Mouse (Mus musculus): ENCODE measurements around the gene C77080. TPM values are rescaled to one million over a fixed set of nuclear protein-coding genes. Genes with fewer than 3 reads are reported as not detected.
"Not testable (repeated sequence)": the region's sequence is repeated elsewhere in the genome, so short reads cannot be mapped to it uniquely, and the experiment has no call there.

C77080 gene
- polyA plus RNA-seq, 1 experiment from 2014 or later, result 12.6 TPM

DNA sequence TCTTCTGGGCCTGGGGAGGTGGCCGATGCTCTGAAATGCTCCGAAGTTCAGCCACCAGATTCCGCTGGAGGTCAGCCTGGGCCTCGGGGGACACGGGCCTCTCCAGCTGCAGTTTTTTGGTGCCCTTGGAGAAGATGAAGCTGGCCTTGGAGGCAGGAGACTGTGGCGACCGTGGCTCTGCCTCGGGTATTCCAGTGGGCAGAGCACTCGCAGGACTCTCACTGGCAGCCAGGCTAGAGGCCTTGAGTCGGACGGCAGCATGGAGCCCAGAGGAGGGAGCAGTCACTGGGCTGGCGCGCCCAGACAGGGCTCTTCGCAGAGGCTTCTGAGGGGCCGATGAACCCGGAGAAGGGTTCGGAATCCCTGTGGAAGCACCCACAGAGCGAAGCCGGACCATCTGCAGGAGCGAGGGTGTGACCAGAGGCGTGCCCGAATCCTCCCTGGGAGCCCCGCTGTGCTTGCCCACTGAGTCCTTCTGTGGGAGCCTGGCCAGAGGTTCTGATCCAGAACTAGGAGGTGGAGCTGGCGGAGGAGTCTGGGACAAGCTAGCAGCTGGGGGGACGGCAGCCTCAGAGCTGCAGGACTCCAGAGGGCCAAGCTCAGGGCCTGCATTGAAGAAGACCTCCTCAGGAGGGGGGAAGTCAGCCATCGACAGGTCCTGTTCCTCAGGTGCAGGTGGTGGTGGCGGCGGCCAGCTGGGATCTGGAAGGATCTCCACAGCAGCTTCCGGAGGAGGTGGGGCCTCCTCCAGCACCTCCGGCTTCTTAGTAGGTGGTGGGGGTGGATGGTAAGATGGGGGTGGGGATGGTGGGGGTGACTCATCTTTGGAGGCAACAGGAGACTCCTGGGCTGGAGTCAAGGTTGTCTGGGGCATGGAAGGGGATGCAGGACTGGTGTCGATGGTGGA is 38.9 kb downstream of the C77080 start:
- WGBS, result 76% methylated on average over 31 of the region's 31 CpGs
- no peaks in the 10 kb centered on the region for H3K9me3 ChIP-seq
- H3K4me2 ChIP-seq, result no peak overlapping the region
- H3K9ac ChIP-seq, result no peak overlapping the region
- no peaks in the 10 kb centered on the region; the same call in 1 of the 2 replicates for H3K27me3 ChIP-seq (replicated peaks)
- peaks cover 21% of the 10 kb centered on the region for H3K4me1 ChIP-seq
- peaks cover 48% of the 10 kb centered on the region for H3K36me3 ChIP-seq
- no peak overlapping the region for H3K27ac ChIP-seq
- no peak for ATAC-seq (ENCODE audit: insufficient read depth, low FRiP score, low read depth)
- H3K4me3 ChIP-seq (replicated peaks), result no peak overlapping the region

DNA sequence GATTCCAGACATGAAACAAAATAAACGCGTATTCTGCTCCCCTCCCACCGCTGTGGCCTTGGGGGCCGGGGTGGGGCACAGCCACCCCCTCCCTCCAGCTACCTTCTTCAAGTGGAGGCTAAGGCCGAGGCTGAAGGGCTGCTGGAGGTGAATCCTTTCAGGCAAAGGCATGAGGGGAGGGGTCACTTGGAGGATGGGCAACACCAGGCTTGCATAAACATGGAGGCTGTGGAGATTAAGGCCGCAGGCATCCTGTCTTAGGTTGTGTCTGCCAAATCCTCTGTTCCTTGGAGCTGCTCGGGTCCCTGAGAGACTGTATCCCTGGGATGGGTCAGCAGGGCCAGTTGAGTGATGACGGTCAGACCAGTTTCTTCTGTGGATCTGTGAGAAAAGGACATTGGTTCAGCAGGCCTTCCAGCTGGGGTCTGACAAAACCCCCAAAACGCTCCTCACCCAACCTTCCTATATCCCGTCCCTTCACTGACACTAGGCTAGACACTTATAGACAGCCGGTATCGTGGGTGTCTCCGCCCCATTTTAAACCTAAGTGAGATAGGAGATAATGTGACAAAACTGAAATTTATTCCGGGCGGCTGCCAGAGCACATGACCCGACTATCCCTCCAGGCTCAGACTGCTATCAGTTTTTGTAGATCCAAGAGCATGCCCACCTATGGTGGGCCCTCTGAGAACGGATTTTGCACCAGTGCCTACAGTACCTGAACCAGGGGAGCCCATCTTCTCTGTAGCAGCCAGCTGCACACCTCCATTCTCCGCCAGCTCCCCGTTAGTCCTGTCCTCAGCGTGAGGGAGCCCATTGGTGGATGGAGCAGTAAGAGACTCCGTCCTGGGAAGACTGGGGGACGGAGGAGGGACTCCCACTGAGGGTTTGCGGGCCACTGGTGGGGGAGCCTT is 39.9 kb downstream of the C77080 start:
- H3K4me2 ChIP-seq, result no peak overlapping the region
- WGBS, result 71% methylated on average over 23 of the region's 23 CpGs
- H3K27ac ChIP-seq, result no peak overlapping the region
- peaks cover 11% of the 10 kb centered on the region for H3K4me1 ChIP-seq
- no peak overlapping the region for H3K9ac ChIP-seq
- ATAC-seq (ENCODE audit: insufficient read depth, low FRiP score, low read depth), result no peak
- H3K27me3 ChIP-seq (replicated peaks), result no peaks in the 10 kb centered on the region; the same call in 1 of the 2 replicates
- no peak overlapping the region for H3K4me3 ChIP-seq (replicated peaks)
- no peaks in the 10 kb centered on the region for H3K9me3 ChIP-seq
- peaks cover 54% of the 10 kb centered on the region for H3K36me3 ChIP-seq

DNA sequence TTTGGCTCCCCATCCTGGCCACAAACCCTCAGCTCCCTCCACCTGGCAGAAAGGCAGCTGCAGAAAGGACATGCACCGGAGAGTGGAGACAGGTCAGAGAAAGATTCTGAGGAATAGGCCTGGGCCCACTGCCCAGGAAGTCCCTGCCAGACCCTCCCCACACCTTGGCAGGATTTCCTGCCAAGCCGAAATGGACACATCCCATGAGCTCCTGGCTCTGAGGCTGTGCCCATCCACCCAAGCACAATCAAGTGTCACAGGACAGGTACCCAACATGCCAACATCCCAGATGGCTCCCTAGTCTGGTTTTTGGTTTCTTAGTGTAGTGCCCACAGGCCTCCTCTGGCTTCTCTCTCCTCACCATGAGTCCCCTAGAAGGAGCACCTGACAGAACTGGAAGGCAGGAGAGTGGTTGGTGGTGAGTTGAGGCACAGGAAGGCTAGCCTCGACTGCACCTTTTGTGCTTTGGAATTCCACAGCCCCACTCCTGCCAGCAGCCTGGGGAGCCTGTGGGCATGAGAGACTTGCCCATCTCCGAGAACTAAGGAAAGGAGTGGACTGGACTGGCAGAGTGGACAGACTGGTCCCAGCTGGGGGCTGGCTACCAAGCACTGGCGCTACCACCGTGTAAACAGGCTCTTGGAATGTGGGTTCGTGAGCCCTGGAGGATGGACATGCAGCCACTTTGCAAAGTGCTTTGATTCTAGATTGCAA is 40.7 kb downstream of the C77080 start:
- Histone ChIP-seq H3K4me1 (0 out of 2 replicates have a peak, but pooled peaks cover 4% of the 10 kb centered on the region), H3K4me2 (no peak overlapping the region), H3K9me3 (no peaks in the 10 kb centered on the region), H3K27me3 (replicated peaks) (no peaks in the 10 kb centered on the region; the same call in 1 of the 2 replicates), H3K27ac (no peak overlapping the region), H3K4me3 (replicated peaks) (no peak overlapping the region), H3K36me3 (peaks cover 61% of the 10 kb centered on the region), H3K9ac (no peak overlapping the region)
- WGBS, result 65% methylated on average over 7 of the region's 7 CpGs
- no peak for ATAC-seq (ENCODE audit: insufficient read depth, low FRiP score, low read depth)

DNA sequence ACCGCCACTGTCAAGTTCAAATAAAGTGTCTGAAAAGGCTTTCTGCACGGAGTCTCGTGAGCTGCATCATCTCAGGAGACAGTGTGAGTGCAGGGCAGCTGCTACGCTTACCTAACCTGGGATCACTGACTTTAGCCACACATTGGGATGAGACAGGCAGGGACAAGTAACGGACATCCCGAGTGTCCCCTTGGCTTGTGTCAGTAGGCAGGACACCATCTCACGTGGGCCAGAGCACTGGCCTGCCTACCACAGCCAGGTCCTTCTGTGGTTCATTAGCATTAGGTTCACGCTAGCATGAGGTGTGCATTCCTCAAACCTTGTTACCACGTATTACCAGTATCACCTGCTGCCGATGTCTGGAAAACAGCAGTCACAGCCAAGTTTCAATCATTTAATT is 42.0 kb downstream of the C77080 start:
- no peak for ATAC-seq (ENCODE audit: insufficient read depth, low FRiP score, low read depth)
- no peak overlapping the region for H3K4me3 ChIP-seq (replicated peaks)
- no peak overlapping the region for H3K4me2 ChIP-seq
- no peak overlapping the region for H3K27ac ChIP-seq
- 83% methylated on average over 10 of the region's 10 CpGs for WGBS
- no peaks in the 10 kb centered on the region; the same call in 1 of the 2 replicates for H3K27me3 ChIP-seq (replicated peaks)
- H3K9me3 ChIP-seq, result no peaks in the 10 kb centered on the region
- peaks cover 61% of the 10 kb centered on the region for H3K36me3 ChIP-seq
- no peak overlapping the region for H3K9ac ChIP-seq
- H3K4me1 ChIP-seq, result 0 out of 2 replicates have a peak, but pooled peaks cover 2% of the 10 kb centered on the region

DNA sequence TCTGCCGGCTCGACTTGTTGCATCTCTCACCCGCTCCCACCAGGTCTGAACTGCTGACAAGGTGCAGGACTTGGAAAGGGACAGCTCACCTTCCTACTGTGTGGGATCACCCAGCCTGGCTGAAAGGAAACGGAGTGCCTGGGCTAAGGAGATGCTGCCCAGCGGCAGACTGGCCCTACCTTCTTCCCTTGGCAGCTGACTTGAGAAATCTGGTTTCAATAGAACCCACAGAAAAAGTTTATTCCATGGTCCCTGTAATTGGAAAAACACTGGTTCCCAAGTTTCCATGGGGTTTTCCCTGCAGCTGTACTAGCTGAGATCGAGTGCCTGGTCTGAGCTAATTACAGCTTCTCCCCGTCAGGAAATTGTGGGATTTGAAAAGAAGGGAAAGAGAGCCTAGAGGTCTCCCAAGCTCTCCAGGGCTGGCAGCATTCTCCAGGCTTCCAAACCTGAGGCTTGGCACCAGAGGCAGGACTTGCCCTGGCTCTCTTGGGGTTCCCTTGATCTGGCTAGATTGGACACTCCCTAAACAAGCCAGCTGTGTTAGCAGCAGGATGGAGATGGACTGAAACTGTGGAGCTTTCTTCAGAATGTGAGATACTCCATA is 42.5 kb downstream of the C77080 start:
- no peaks in the 10 kb centered on the region; the same call in 1 of the 2 replicates for H3K27me3 ChIP-seq (replicated peaks)
- H3K9ac ChIP-seq, result no peak overlapping the region
- no peaks in the 10 kb centered on the region for H3K9me3 ChIP-seq
- peaks cover 64% of the 10 kb centered on the region for H3K36me3 ChIP-seq
- no peak for ATAC-seq (ENCODE audit: insufficient read depth, low FRiP score, low read depth)
- no peak overlapping the region for H3K4me2 ChIP-seq
- H3K4me3 ChIP-seq (replicated peaks), result no peak overlapping the region
- H3K27ac ChIP-seq, result no peak overlapping the region
- 77% methylated on average over 7 of the region's 7 CpGs for WGBS
- no peaks in the 10 kb centered on the region for H3K4me1 ChIP-seq

DNA sequence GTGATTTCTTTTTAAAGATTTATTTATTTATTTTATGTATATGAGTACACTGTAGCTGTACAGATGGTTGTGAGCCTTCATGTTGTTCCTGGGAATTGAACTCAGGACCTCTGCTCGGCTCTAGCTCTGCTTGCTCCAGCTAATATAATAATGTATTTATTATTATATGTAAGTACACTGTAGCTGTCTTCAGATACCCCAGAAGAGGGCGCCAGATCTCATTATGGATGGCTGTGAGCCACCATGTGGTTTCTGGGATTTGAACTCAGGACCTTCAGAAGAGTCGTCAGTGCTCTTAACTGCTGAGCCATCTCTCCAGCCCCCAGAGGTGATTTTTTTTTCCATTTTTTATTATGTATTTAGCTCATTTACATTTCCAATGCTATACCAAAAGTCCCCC is 48.7 kb downstream of the C77080 start:
- H3K9me3 ChIP-seq; H3K9ac ChIP-seq; H3K27me3 ChIP-seq (replicated peaks); H3K4me1 ChIP-seq; H3K4me2 ChIP-seq; H3K4me3 ChIP-seq (replicated peaks); H3K27ac ChIP-seq; ATAC-seq (ENCODE audit: insufficient read depth, low FRiP score, low read depth): not testable (repeated sequence)
- H3K36me3 ChIP-seq, result peaks cover 55% of the 10 kb centered on the region
- WGBS, result 71% methylated on average over 3 of the region's 3 CpGs

DNA sequence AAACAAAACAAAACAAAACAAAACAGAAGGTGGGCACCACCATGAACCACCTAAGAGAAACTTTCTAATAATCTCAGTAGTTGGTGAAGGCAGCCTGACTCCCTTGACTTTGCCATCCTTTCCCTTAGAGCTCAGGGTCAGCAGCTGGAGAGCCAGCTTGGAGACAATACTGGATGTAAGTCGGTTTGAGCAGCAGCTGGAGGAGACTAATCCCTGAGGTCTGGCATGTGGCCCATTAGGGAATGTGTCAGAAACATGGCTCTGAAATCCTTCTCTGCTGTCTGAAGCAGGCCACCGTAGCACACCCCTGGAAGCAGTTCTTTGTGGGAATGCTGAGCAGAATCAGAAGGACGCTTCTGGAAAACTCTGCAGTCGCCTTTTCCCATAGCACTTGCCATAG is 49.7 kb downstream of the C77080 start:
- no peak for ATAC-seq (ENCODE audit: insufficient read depth, low FRiP score, low read depth)
- peaks cover 58% of the 10 kb centered on the region for H3K36me3 ChIP-seq
- WGBS, result 64% methylated on average over 4 of the region's 4 CpGs

DNA sequence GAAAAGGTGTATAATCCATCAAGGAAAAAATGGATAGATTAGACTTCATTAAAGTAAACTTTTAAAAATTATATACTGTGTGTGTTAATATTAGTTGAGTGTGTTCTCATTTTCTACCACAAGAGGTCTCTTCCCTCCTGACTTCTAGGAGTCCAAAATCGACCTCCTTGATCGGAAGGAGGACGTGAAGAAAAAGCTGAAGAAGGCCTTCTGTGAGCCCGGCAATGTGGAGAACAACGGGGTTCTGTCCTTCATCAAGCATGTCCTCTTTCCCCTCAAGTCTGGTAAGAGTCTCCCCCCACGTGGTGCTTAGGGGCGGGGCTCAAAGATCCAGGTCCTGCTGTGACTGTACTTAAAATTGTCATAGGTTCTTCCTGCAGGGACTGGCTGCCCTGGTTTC is 51.7 kb downstream of the C77080 start:
- Histone ChIP-seq H3K27me3 (replicated peaks) (no peaks in the 10 kb centered on the region), H3K4me1 (no peaks in the 10 kb centered on the region), H3K4me3 (replicated peaks) (no peak overlapping the region), H3K36me3 (peaks cover 51% of the 10 kb centered on the region), H3K4me2 (no peak overlapping the region), H3K9me3 (no peaks in the 10 kb centered on the region), H3K9ac (no peak overlapping the region), H3K27ac (no peak overlapping the region)
- ATAC-seq (ENCODE audit: insufficient read depth, low FRiP score, low read depth), result no peak
- WGBS, result 45% methylated on average over 7 of the region's 7 CpGs

More for the DNA sequence above, 49.7 kb downstream of the C77080 start:
- no peaks in the 10 kb centered on the region for H3K27me3 ChIP-seq (replicated peaks)
- H3K9me3 ChIP-seq, result no peaks in the 10 kb centered on the region
- no peak overlapping the region for H3K9ac ChIP-seq
- no peak overlapping the region for H3K27ac ChIP-seq
- no peaks in the 10 kb centered on the region for H3K4me1 ChIP-seq
- no peak overlapping the region for H3K4me2 ChIP-seq
- no peak overlapping the region for H3K4me3 ChIP-seq (replicated peaks)

DNA sequence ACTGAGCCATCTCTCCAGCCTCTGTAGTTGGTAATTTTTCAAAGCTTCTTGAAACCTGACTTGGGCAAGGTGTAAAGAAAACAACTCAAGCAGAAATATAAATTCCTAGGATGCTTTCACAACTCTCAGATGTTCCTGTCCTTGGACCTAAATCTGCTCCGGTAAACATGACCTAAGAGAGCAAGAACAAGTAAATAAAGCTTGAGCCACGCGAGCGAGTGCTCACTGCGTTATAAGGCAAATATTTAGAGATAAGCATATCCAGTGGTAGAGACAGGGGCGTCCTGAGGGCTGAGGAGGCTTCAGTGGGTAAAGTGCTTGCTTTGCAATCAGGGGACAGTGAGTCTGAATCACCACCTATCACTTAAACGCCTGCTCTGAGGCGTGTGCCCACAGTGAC is 54.4 kb downstream of the C77080 start:
- WGBS, result 51% methylated on average over 8 of the region's 8 CpGs
- H3K4me3 ChIP-seq (replicated peaks), result no peak overlapping the region
- H3K4me1 ChIP-seq, result no peaks in the 10 kb centered on the region
- H3K4me2 ChIP-seq, result no peak overlapping the region
- no peaks in the 10 kb centered on the region for H3K27me3 ChIP-seq (replicated peaks)
- no peaks in the 10 kb centered on the region for H3K9me3 ChIP-seq
- no peak overlapping the region for H3K27ac ChIP-seq
- H3K36me3 ChIP-seq, result peaks cover 57% of the 10 kb centered on the region
- no peak for ATAC-seq (ENCODE audit: insufficient read depth, low FRiP score, low read depth)
- H3K9ac ChIP-seq, result no peak overlapping the region

DNA sequence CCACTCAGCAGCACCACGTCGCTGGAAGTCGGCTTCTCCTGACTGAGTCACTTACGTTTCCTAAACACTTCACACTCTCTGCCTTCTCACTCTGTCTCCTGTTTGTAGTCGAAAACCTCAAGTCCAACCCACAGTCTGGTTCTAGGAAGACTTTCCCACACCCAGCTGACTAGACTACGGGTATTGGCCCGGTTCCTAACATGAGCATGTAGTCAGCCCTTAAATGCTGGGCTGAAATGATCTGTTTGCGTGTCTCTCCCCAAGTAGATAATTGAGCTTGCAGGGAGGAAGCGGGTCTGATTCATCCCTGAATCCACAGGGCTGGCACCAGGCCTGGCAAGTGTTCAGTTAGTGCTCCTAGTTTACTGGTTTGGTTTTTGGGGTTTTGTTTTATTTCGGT is 56.5 kb downstream of the C77080 start:
- H3K36me3 ChIP-seq, result peaks cover 56% of the 10 kb centered on the region
- no peak for ATAC-seq (ENCODE audit: insufficient read depth, low FRiP score, low read depth)

DNA sequence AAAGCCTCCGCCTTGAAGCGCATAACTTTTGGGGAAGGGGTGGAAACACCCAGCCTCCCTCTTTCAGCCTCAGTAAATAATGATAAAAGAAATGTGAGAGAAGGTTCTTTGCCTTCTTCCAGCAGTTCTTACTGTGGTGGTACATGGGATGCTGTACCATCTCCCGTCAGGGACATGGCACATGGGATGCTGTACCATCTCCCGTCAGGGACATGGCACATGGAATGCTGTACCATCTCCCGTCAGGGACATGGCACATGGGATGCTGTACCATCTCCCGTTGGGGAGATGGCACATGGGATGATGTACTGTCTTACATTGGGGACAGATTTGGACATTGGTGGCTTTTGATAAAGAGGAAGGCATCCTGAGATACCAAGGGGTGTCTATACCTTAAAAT is 63.7 kb downstream of the C77080 start:
- Histone ChIP-seq H3K4me2 (no peak overlapping the region), H3K36me3 (peaks cover 22% of the 10 kb centered on the region), H3K4me1 (no peaks in the 10 kb centered on the region), H3K27ac (no peak overlapping the region), H3K9ac (no peak overlapping the region), H3K4me3 (replicated peaks) (no peak overlapping the region), H3K27me3 (replicated peaks) (no peaks in the 10 kb centered on the region), H3K9me3 (no peaks in the 10 kb centered on the region)
- 97% methylated on average over 6 of the region's 6 CpGs for WGBS
- no peak for ATAC-seq (ENCODE audit: insufficient read depth, low FRiP score, low read depth)

More for the DNA sequence above, 56.5 kb downstream of the C77080 start:
- Histone ChIP-seq H3K27ac (no peak overlapping the region), H3K4me1 (no peaks in the 10 kb centered on the region), H3K4me3 (replicated peaks) (no peak overlapping the region), H3K4me2 (no peak overlapping the region), H3K27me3 (replicated peaks) (no peaks in the 10 kb centered on the region), H3K9ac (no peak overlapping the region), H3K9me3 (no peaks in the 10 kb centered on the region)
- whole genome bisulfite sequencing, result 89% methylated on average over 10 of the region's 10 CpGs

Measured in stomach, embryonic 15.5 days (tissue).